Mouse (Mus musculus): Measurements from ENCODE around the gene Suds3. TPM values are rescaled to one million over a fixed set of nuclear protein-coding genes. Genes with fewer than 3 reads are reported as not detected.

The Suds3 gene
- polyA plus RNA-seq, 1 experiment from 2014 or later = 36.8 TPM

DNA sequence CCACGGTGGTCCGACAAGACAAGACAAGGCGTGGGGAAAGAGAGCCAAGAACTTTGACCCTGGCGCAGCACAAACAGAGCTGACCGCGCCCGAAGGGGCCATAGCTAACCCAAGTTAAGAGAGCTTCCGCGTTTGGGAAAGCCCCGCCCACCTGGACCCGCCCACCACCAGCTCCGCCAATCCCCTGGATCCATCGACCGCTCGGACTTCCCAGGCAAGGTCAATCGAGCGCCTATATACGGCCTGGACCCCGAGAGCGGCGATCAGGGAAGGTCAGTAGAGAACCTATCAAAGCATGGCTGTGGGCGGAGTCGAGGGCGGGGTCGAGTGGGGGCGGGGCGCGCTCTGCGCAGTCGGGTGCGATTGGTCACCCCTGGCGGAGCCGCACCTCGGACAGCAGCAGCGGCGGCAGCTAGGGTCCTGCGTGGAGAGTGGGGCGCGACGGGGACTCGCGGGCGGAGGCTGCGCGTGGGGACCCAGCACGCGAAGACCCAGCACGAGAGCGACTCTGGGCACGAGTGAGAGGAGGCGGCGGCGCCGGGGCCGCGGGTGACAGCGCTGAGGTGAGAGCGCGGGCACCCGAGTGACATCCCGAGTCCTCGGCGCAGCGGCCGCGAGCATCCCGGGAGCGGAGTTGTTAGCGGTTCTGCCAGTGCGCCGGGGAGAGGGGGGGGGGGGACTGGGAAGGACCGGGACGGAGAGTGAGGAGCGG lies 4.0 kb upstream of the Suds3 start, which contains the start of gene Taok3:
Gene Taok3 (plus strand): TSS at position 353 of the 712 bp plus-strand sequence.
- peak within 1 kb of the TSS; percentile 81 for H3K4me3 ChIP-seq (ENCODE audit: low read depth, low read length)
- H3K9ac ChIP-seq (ENCODE audit: low read depth, low read length) = peak within 1 kb of the TSS; percentile 67
- peak within 1 kb of the TSS; percentile 98 for H3K4me2 ChIP-seq
- WGBS (ENCODE audit: insufficient replicate concordance) = under 1% methylated on average over 74 of the region's 74 CpGs
- H3K27me3 ChIP-seq (ENCODE audit: control insufficient read depth, insufficient read depth, low read length) = no peaks in the 10 kb centered on the region
- ATAC-seq (replicated peaks; ENCODE audit: insufficient number of reproducible peaks, low FRiP score, low TSS enrichment) = peak; percentile 91
- no peaks in the 10 kb centered on the region for H3K9me3 ChIP-seq (replicated peaks; ENCODE audit: control insufficient read depth, low read length)
- no peaks in the 10 kb centered on the region for H3K36me3 ChIP-seq (ENCODE audit: control insufficient read depth, insufficient read depth, low read length)
- H3K4me1 ChIP-seq (ENCODE audit: control insufficient read depth, insufficient read depth, low read length) = peaks cover 4% of the 10 kb centered on the region
- H3K27ac ChIP-seq (ENCODE audit: low read depth, low read length) = 0 out of 2 replicates have a peak within 1 kb of the TSS, but pooled peaks have one; percentile 46

DNA sequence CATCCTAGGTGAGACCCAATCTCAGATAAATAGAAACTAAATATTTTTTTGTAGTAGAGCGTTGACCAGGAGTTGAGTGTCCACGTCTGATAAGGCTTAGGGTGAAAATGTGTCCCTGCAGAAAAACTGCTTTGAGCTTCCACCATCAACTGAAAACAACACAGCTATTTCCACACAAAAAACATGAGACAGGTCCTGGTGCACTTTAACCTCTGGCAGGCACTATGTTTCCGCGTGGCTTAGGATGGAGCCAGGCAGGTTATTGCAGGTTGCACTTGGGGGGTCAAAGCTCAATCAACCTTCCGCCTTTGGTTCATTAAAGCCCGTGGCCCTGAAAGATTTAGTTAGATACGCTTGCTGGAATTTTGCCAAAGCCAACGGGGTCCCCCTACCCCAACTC lies 2.9 kb upstream of the Suds3 start:
- ATAC-seq (replicated peaks; ENCODE audit: insufficient number of reproducible peaks, low FRiP score, low TSS enrichment) = no peak
- Histone ChIP-seq H3K27ac (ENCODE audit: low read depth, low read length) (no peak overlapping the region), H3K4me3 (ENCODE audit: low read depth, low read length) (peak overlapping the region; percentile 81), H3K27me3 (ENCODE audit: control insufficient read depth, insufficient read depth, low read length) (no peaks in the 10 kb centered on the region), H3K4me1 (ENCODE audit: control insufficient read depth, insufficient read depth, low read length) (peaks cover 4% of the 10 kb centered on the region), H3K9me3 (replicated peaks; ENCODE audit: control insufficient read depth, low read length) (no peaks in the 10 kb centered on the region), H3K36me3 (ENCODE audit: control insufficient read depth, insufficient read depth, low read length) (no peaks in the 10 kb centered on the region), H3K9ac (ENCODE audit: low read depth, low read length) (no peak overlapping the region), H3K4me2 (peak overlapping the region; percentile 98)
- 68% methylated on average over 8 of the region's 8 CpGs for WGBS (ENCODE audit: insufficient replicate concordance)

DNA sequence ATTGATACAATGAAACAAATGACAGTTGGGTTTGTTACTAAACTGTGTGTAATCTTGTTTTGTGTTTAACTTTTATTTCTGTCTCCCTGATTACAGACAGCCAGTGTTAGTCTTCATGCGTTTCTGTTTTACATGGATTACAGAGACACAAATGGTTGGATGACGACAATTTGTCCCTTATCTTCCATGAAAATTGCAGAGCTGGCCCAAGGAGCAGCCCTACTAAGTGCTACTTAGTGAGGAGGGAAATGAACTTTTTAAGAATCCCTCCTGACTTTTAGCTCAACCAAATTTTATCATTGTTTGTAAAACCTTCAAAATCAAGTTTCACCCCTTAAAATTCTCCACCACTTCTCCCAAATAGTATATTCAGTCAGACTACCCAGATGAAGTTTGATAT lies 2.3 kb upstream of the Suds3 start:
- peaks cover 4% of the 10 kb centered on the region for H3K4me1 ChIP-seq (ENCODE audit: control insufficient read depth, insufficient read depth, low read length)
- H3K9me3 ChIP-seq (replicated peaks; ENCODE audit: control insufficient read depth, low read length) = no peaks in the 10 kb centered on the region
- no peaks in the 10 kb centered on the region; the same call in 1 of the 2 replicates for H3K36me3 ChIP-seq (ENCODE audit: control insufficient read depth, insufficient read depth, low read length)
- no peak for ATAC-seq (replicated peaks; ENCODE audit: insufficient number of reproducible peaks, low FRiP score, low TSS enrichment)
- H3K27ac ChIP-seq (ENCODE audit: low read depth, low read length) = no peak overlapping the region
- H3K4me3 ChIP-seq (ENCODE audit: low read depth, low read length) = no peak overlapping the region
- no peaks in the 10 kb centered on the region for H3K27me3 ChIP-seq (ENCODE audit: control insufficient read depth, insufficient read depth, low read length)
- H3K9ac ChIP-seq (ENCODE audit: low read depth, low read length) = no peak overlapping the region
- WGBS (ENCODE audit: insufficient replicate concordance) = 72% methylated on average over 2 of the region's 2 CpGs
- H3K4me2 ChIP-seq = no peak overlapping the region

DNA sequence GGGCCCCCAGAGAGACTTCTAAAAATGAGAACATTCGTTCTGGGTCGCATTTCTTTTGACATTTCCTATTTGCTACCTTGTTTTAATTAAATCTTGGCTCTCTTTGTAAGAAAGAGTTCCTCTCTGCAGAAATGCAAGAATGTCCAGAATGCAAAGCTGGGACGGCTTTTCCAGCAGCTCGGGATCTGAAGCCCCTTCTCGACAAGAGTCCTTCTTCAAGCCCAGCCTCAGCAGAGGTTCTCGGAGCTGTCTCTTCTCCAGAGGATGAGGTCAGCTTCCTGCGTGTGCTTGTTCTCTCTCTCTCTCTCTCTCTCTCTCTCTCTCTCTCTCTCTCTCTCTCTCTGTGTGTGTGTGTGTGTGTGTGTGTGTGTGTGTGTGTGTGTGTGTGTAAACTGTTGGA lies 1.8 kb upstream of the Suds3 start:
- H3K4me3 ChIP-seq (ENCODE audit: low read depth, low read length) = no peak overlapping the region
- no peak for ATAC-seq (replicated peaks; ENCODE audit: insufficient number of reproducible peaks, low FRiP score, low TSS enrichment)
- no peak overlapping the region for H3K27ac ChIP-seq (ENCODE audit: low read depth, low read length)
- H3K27me3 ChIP-seq (ENCODE audit: control insufficient read depth, insufficient read depth, low read length) = no peaks in the 10 kb centered on the region
- no peaks in the 10 kb centered on the region for H3K9me3 ChIP-seq (replicated peaks; ENCODE audit: control insufficient read depth, low read length)
- H3K36me3 ChIP-seq (ENCODE audit: control insufficient read depth, insufficient read depth, low read length) = no peaks in the 10 kb centered on the region; the same call in 1 of the 2 replicates
- H3K9ac ChIP-seq (ENCODE audit: low read depth, low read length) = no peak overlapping the region
- WGBS (ENCODE audit: insufficient replicate concordance) = 67% methylated on average over 7 of the region's 7 CpGs
- no peak overlapping the region for H3K4me2 ChIP-seq
- peaks cover 4% of the 10 kb centered on the region for H3K4me1 ChIP-seq (ENCODE audit: control insufficient read depth, insufficient read depth, low read length)

DNA sequence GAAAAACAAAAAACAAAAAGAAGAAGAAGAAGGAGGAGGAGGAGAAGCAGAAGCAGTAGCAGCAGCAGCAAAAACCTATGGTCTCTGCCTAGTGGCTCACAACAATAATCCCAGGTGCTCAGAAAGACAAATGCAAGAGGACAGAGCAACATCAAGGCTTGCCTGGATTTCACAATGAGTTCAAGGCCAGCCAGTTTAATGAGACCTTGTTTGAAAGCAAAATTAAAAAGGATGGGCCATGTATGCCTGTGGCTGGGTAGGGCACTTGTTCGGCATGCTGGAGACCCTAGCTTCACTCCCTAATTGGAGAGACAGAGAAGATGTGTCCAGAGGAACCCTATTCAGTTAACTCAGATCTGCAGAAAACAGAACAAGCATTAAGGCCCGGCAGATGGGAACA lies 1.3 kb upstream of the Suds3 start:
- 86% methylated on average over 2 of the region's 2 CpGs for WGBS (ENCODE audit: insufficient replicate concordance)
- H3K36me3 ChIP-seq (ENCODE audit: control insufficient read depth, insufficient read depth, low read length) = no peaks in the 10 kb centered on the region; the same call in 1 of the 2 replicates
- no peak overlapping the region for H3K9ac ChIP-seq (ENCODE audit: low read depth, low read length)
- no peak overlapping the region for H3K4me3 ChIP-seq (ENCODE audit: low read depth, low read length)
- H3K4me1 ChIP-seq (ENCODE audit: control insufficient read depth, insufficient read depth, low read length) = peaks cover 4% of the 10 kb centered on the region
- no peaks in the 10 kb centered on the region for H3K27me3 ChIP-seq (ENCODE audit: control insufficient read depth, insufficient read depth, low read length)
- ATAC-seq (replicated peaks; ENCODE audit: insufficient number of reproducible peaks, low FRiP score, low TSS enrichment) = no peak
- no peaks in the 10 kb centered on the region for H3K9me3 ChIP-seq (replicated peaks; ENCODE audit: control insufficient read depth, low read length)
- no peak overlapping the region for H3K4me2 ChIP-seq
- H3K27ac ChIP-seq (ENCODE audit: low read depth, low read length) = no peak overlapping the region

DNA sequence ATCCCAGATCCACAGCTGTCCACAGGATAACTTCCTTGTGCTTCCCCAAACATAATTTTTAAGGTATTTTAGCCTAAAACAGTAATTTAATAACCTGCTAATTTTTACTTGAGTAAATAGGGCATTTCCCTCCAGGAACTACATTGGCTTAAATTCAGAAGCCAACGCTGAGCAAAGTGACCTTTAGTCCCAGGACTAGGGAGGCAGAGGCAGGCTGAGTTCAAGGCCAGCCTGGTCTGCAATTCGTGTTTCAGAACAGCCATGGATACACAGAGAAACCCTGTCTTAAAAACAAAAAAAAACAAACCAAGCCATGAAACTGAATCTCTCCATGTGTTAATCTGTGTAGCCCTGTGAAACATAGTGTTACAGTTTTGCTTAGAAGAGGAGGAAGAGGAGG lies 747 bp upstream of the Suds3 start:
- Histone ChIP-seq H3K27ac (ENCODE audit: low read depth, low read length) (no peak overlapping the region), H3K4me3 (ENCODE audit: low read depth, low read length) (no peak overlapping the region), H3K9ac (ENCODE audit: low read depth, low read length) (no peak overlapping the region), H3K4me1 (ENCODE audit: control insufficient read depth, insufficient read depth, low read length) (peaks cover 4% of the 10 kb centered on the region), H3K9me3 (replicated peaks; ENCODE audit: control insufficient read depth, low read length) (no peaks in the 10 kb centered on the region), H3K36me3 (ENCODE audit: control insufficient read depth, insufficient read depth, low read length) (peaks cover 3% of the 10 kb centered on the region; the same call in 1 of the 2 replicates), H3K4me2 (no peak overlapping the region), H3K27me3 (ENCODE audit: control insufficient read depth, insufficient read depth, low read length) (no peaks in the 10 kb centered on the region)
- WGBS (ENCODE audit: insufficient replicate concordance) = 67% methylated on average over 2 of the region's 2 CpGs
- ATAC-seq (replicated peaks; ENCODE audit: insufficient number of reproducible peaks, low FRiP score, low TSS enrichment) = no peak

DNA sequence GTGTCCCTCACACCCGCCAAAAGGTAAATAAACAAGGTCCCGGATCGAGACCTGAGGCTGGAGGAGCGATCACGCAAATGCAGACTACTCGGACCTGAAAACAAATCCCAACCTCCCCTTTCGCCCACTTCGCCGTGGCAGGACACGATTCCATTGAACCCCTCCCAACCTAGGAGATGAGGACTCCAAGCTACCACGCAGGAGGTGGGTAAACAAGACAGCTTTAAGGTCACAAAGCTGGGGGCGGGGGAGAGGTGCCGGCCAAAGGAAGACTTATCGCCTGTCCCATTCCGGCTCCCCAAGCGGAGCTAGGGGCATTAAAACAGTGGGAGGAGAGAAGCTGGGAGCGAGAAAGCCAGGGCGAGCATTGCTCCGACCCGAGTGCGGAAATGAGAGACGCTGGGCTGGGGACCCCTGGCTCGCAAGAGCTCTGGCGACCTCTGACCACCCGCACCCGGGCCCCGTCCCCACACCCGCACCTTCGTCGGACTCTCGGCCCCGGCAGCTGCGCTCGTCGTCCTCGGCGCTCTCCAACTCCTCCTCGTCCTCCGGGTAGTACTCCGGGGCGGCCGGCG lies 633 bp downstream of the Suds3 start:
- Histone ChIP-seq H3K27ac (ENCODE audit: low read depth, low read length) (peak overlapping the region; percentile 82), H3K27me3 (ENCODE audit: control insufficient read depth, insufficient read depth, low read length) (no peaks in the 10 kb centered on the region), H3K9ac (ENCODE audit: low read depth, low read length) (peak overlapping the region; percentile 88), H3K9me3 (replicated peaks; ENCODE audit: control insufficient read depth, low read length) (no peaks in the 10 kb centered on the region), H3K4me1 (ENCODE audit: control insufficient read depth, insufficient read depth, low read length) (no peaks in the 10 kb centered on the region; the same call in 1 of the 2 replicates), H3K4me3 (ENCODE audit: low read depth, low read length) (peak overlapping the region; percentile 95), H3K4me2 (peak overlapping the region; percentile 79), H3K36me3 (ENCODE audit: control insufficient read depth, insufficient read depth, low read length) (peaks cover 3% of the 10 kb centered on the region; the same call in 1 of the 2 replicates)
- WGBS (ENCODE audit: insufficient replicate concordance) = under 1% methylated on average over 29 of the region's 43 CpGs
- ATAC-seq (replicated peaks; ENCODE audit: insufficient number of reproducible peaks, low FRiP score, low TSS enrichment) = peak; percentile 16; the same call in 1 of the 2 replicates

DNA sequence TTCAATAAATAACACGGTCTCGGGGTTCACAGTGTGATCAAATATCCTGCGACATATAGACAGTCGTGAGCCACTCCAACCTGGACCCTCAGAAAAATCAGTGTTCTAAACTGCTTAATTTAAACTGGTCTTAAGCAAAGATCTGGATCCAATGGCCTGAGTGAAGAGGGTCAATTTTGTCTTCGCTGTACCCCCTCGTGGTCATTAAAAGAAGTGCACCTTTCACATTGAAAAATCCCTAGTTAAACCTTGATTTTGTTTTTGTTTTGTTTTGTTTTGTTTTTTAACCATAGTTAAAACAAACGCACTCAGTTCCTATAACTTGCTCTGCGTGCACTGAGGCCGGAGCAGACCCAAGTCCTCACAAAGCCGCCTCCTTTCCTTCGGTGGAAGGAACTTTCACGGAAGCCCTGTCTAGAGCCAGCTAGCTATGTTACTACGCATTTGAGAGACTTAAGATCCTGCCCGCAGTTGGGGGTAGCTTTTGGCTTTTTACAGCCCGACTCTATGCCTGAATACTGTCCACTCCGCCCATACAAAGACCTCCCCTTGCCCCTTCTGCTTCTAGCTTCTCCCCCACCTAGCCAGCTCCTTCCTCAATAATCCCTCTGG lies 1.2 kb downstream of the Suds3 start:
- Histone ChIP-seq H3K9me3 (replicated peaks; ENCODE audit: control insufficient read depth, low read length) (no peaks in the 10 kb centered on the region), H3K4me1 (ENCODE audit: control insufficient read depth, insufficient read depth, low read length) (no peaks in the 10 kb centered on the region; the same call in 1 of the 2 replicates), H3K9ac (ENCODE audit: low read depth, low read length) (peak overlapping the region; percentile 88), H3K27me3 (ENCODE audit: control insufficient read depth, insufficient read depth, low read length) (no peaks in the 10 kb centered on the region), H3K4me3 (ENCODE audit: low read depth, low read length) (peak overlapping the region; percentile 95), H3K27ac (ENCODE audit: low read depth, low read length) (peak overlapping the region; percentile 82; the same call in 1 of the 2 replicates), H3K36me3 (ENCODE audit: control insufficient read depth, insufficient read depth, low read length) (peaks cover 3% of the 10 kb centered on the region; the same call in 1 of the 2 replicates), H3K4me2 (peak overlapping the region; percentile 79)
- WGBS (ENCODE audit: insufficient replicate concordance) = 4% methylated on average over 16 of the region's 16 CpGs
- ATAC-seq (replicated peaks; ENCODE audit: insufficient number of reproducible peaks, low FRiP score, low TSS enrichment) = no peak
